Comparison of ENCODE assay signal across 26 mouse cellular contexts in genomic region chr5:103017637-103018036, GRCm38 (mm10).
"Had no signal": no experiment of that assay in that cellular context is flagged by ENCODE, and none has a peak within 500 bp of the region (broad histone marks: within the 10 kb centered on the region; RNA-seq: fewer than 3 reads in every experiment).

No protein-coding gene starts in this region.

- H3K4me3 ChIP-seq: embryonic facial prominence, embryonic 10.5 days; embryonic facial prominence, embryonic 12.5 days; embryonic facial prominence, embryonic 13.5 days; embryonic facial prominence, embryonic 15.5 days; erythroblast, embryonic 14.5 days; forebrain, embryonic 10.5 days; forebrain, embryonic 12.5 days; forebrain, embryonic 13.5 days; forebrain, embryonic 15.5 days; gastrocnemius, adult 2 months; heart, adult 2 months had no signal

- H3K27ac ChIP-seq: embryonic facial prominence, embryonic 10.5 days; embryonic facial prominence, embryonic 12.5 days; embryonic facial prominence, embryonic 13.5 days; embryonic facial prominence, embryonic 15.5 days; forebrain, embryonic 10.5 days; forebrain, embryonic 12.5 days; forebrain, embryonic 13.5 days; forebrain, embryonic 15.5 days; gastrocnemius, adult 2 months; heart, adult 2 months had no signal

- DNase-seq: cerebellum, adult 8-10 months; cerebellum, adult 9-10 months; cerebellum, adult 9-11 months; cerebellum, postnatal 10 days; cerebellum, postnatal 14 days; cerebellum, postnatal 25 days; cerebellum, postnatal 36 days; embryo, embryonic 11 days; forebrain, postnatal 0 days; gastrocnemius, adult 2 months; gastrocnemius, postnatal 10 days; gastrocnemius, postnatal 14 days; gastrocnemius, postnatal 25 days; gastrocnemius, postnatal 36 days; heart, adult 11 months; heart, adult 18-20 months; heart, adult 2 months had no signal
